Mouse (Mus musculus): ENCODE measurements at regions not wholly inside any gene's neighbourhood (a gene's known extent, or its start where the extent isn't known, plus 50 kb on each side); places are given as distances from the start of the nearest gene placed in this dataset.

GRCm38 (mm10) chr9:31649073-31649472, 184.8 kb upstream of the Tmem45b start:
- no peak for TF ChIP-seq CTCF (conservative IDR thresholded peaks at IDR 0.05; ENCODE audit: insufficient read depth, insufficient read length, low read depth, low read length)
- TF ChIP-seq POLR2A (IDR thresholded peaks at IDR 0.05; ENCODE audit: low read depth, low read length) = no peak
